In genomic region chr7:92696395-92696794, GRCm38 (mm10) we compare ENCODE assay signal across 21 mouse cellular contexts. TPM values are rescaled to one million over a fixed set of nuclear protein-coding genes. Genes with fewer than 3 reads are reported as not detected.
DNase-seq lines count a peak whose midpoint lies in the region; ATAC-seq and TF ChIP-seq lines count a peak whose summit lies in the region.
"Had no signal": no experiment of that assay in that cellular context is flagged by ENCODE, and none has a peak within 500 bp of the region (broad histone marks: within the 10 kb centered on the region; RNA-seq: fewer than 3 reads in every experiment).

No protein-coding gene starts in this region.

- H3K9me3 ChIP-seq in midbrain, postnatal 0 days (ENCODE audit: low read length) = no peaks in the 10 kb centered on the region
- H3K9me3 ChIP-seq in midbrain, embryonic 13.5 days = no peaks in the 10 kb centered on the region; the same call in 1 of the 2 replicates
- H3K9me3 ChIP-seq in stomach, postnatal 0 days (ENCODE audit: control insufficient read depth, low read length) = no peaks in the 10 kb centered on the region
- H3K9me3 ChIP-seq: embryonic facial prominence, embryonic 12.5 days; heart, embryonic 10.5 days; limb, embryonic 13.5 days; neural tube, embryonic 13.5 days had no signal

- no peak for ATAC-seq in midbrain, postnatal 0 days (ENCODE audit: low FRiP score)
- no peak for ATAC-seq in midbrain, embryonic 13.5 days
- ATAC-seq in stomach, postnatal 0 days (ENCODE audit: low FRiP score, low TSS enrichment) = no peak
- ATAC-seq: activated CD4-positive, CD25-positive, alpha-beta regulatory T cell, adult 4 months had no signal

- H3K27ac ChIP-seq in midbrain, postnatal 0 days (ENCODE audit: low read depth, low read length) = no peak overlapping the region
- no peak overlapping the region for H3K27ac ChIP-seq in midbrain, embryonic 13.5 days
- peak overlapping the region; percentile 53; the same call in 1 of the 2 replicates for H3K27ac ChIP-seq in stomach, postnatal 0 days (replicated peaks)
- H3K27ac ChIP-seq: embryonic facial prominence, embryonic 12.5 days; heart, embryonic 10.5 days; limb, embryonic 13.5 days; liver, embryonic 14.5 days; neural tube, embryonic 13.5 days had no signal

- no peak overlapping the region for H3K9ac ChIP-seq in midbrain, postnatal 0 days (replicated peaks; ENCODE audit: low read length, poor library complexity, severe bottlenecking)
- no peak overlapping the region for H3K9ac ChIP-seq in midbrain, embryonic 13.5 days (replicated peaks)
- no peak overlapping the region for H3K9ac ChIP-seq in stomach, postnatal 0 days (ENCODE audit: low read length)
- H3K9ac ChIP-seq: embryonic facial prominence, embryonic 12.5 days; limb, embryonic 13.5 days; liver, embryonic 14.5 days; neural tube, embryonic 13.5 days had no signal

- H3K27me3 ChIP-seq in midbrain, postnatal 0 days (ENCODE audit: insufficient read depth, low read length) = no peaks in the 10 kb centered on the region
- H3K27me3 ChIP-seq in midbrain, embryonic 13.5 days = no peaks in the 10 kb centered on the region
- H3K27me3 ChIP-seq in stomach, postnatal 0 days (ENCODE audit: control insufficient read depth, insufficient read depth, low read length) = no peaks in the 10 kb centered on the region
- H3K27me3 ChIP-seq: embryonic facial prominence, embryonic 12.5 days; megakaryocyte, embryonic 14.5 days; neural tube, embryonic 13.5 days had no signal

- no peaks in the 10 kb centered on the region for H3K4me1 ChIP-seq in midbrain, postnatal 0 days (ENCODE audit: insufficient read depth, low read length)
- H3K4me1 ChIP-seq in midbrain, embryonic 13.5 days (replicated peaks) = no peaks in the 10 kb centered on the region
- H3K4me1 ChIP-seq in stomach, postnatal 0 days (replicated peaks; ENCODE audit: control insufficient read depth, insufficient read depth) = no peaks in the 10 kb centered on the region
- H3K4me1 ChIP-seq: embryonic facial prominence, embryonic 12.5 days; heart, embryonic 10.5 days; limb, embryonic 13.5 days had no signal

- no peak for TF ChIP-seq CTCF in midbrain, postnatal 0 days (IDR thresholded peaks at IDR 0.05)
- no peak for TF ChIP-seq CTCF in stomach, postnatal 0 days (IDR thresholded peaks at IDR 0.05; ENCODE audit: low read depth)

- H3K36me3 ChIP-seq in midbrain, postnatal 0 days (ENCODE audit: insufficient read depth, low read length) = no peaks in the 10 kb centered on the region
- H3K36me3 ChIP-seq in midbrain, embryonic 13.5 days = no peaks in the 10 kb centered on the region
- H3K36me3 ChIP-seq in stomach, postnatal 0 days (ENCODE audit: control insufficient read depth, insufficient read depth, low read length) = no peaks in the 10 kb centered on the region
- H3K36me3 ChIP-seq: embryonic facial prominence, embryonic 12.5 days; heart, embryonic 10.5 days; limb, embryonic 13.5 days; neural tube, embryonic 13.5 days had no signal

- DNase-seq in kidney, adult 11 months = peak; percentile 5
- no peak for DNase-seq in kidney, postnatal 4 days
- DNase-seq in midbrain, postnatal 0 days (ENCODE audit: low spot score) = peak; percentile 40
- peak; percentile 13 for DNase-seq in kidney, adult 9 months
- no peak for DNase-seq in stomach, postnatal 0 days (ENCODE audit: low spot score)
- no peak for DNase-seq in yolk sac, embryonic 10.5 days (ENCODE audit: low spot score)
- no peak for DNase-seq in urinary bladder, postnatal 25 days (ENCODE audit: low spot score)
- DNase-seq: adrenal gland, postnatal 10 days; cerebellum, adult 11-12 months; cerebellum, postnatal 25 days; lung, postnatal 14 days; right cerebral cortex, adult 18-20 months; thymus, postnatal 25 days had no signal

- WGBS in midbrain, postnatal 0 days = 58% methylated on average over 3 of the region's 3 CpGs
- WGBS in midbrain, embryonic 13.5 days = 40% methylated on average over 3 of the region's 3 CpGs
- 87% methylated on average over 3 of the region's 3 CpGs for WGBS in stomach, postnatal 0 days

- no peak overlapping the region for H3K4me2 ChIP-seq in midbrain, postnatal 0 days (ENCODE audit: low read depth, low read length, poor library complexity, severe bottlenecking)
- H3K4me2 ChIP-seq in midbrain, embryonic 13.5 days (replicated peaks) = no peak overlapping the region
- no peak overlapping the region for H3K4me2 ChIP-seq in stomach, postnatal 0 days (replicated peaks; ENCODE audit: low read depth)
- H3K4me2 ChIP-seq: embryonic facial prominence, embryonic 12.5 days; limb, embryonic 13.5 days; neural tube, embryonic 13.5 days had no signal

- no peak overlapping the region for H3K4me3 ChIP-seq in midbrain, postnatal 0 days (ENCODE audit: low read depth, low read length)
- H3K4me3 ChIP-seq in midbrain, embryonic 13.5 days (replicated peaks) = no peak overlapping the region
- no peak overlapping the region for H3K4me3 ChIP-seq in stomach, postnatal 0 days (ENCODE audit: low read depth, low read length)
- H3K4me3 ChIP-seq: embryonic facial prominence, embryonic 12.5 days; heart, embryonic 10.5 days; limb, embryonic 13.5 days; megakaryocyte, embryonic 14.5 days; neural tube, embryonic 13.5 days had no signal

- TF ChIP-seq EP300 in stomach, postnatal 0 days (optimal IDR thresholded peaks at IDR 0.05) = no peak

RNA-seq across cellular contexts. Expression of gene Pcf11, which starts 26.7 kb away (rescaled TPM):
- 34.6 and 37.3 TPM in 2 replicates for total RNA-seq in midbrain, postnatal 0 days (2014; rRNA removed)
- polyA plus RNA-seq in midbrain, postnatal 0 days (2015; fragmentation: Nextera tagmentation; extraction: Ambion mirVana) = 11.2 and 14.7 TPM in 2 replicates
- 24.6 and 25.3 TPM in 2 replicates for polyA plus RNA-seq in midbrain, embryonic 13.5 days (2015; fragmentation: Nextera tagmentation; extraction: Ambion mirVana)
- polyA plus RNA-seq in stomach, postnatal 0 days (2015; fragmentation: Nextera tagmentation; extraction: Ambion mirVana) = 13.2 and 14.5 TPM in 2 replicates

RNA-seq across cellular contexts. Expression of gene Rab30, which starts 45.0 kb away (rescaled TPM):
- total RNA-seq in midbrain, postnatal 0 days (2014; rRNA removed) = 37.2 and 44.7 TPM in 2 replicates
- 13.6 and 18.5 TPM in 2 replicates for polyA plus RNA-seq in midbrain, postnatal 0 days (2015; fragmentation: Nextera tagmentation; extraction: Ambion mirVana)
- 21.6 and 22.4 TPM in 2 replicates for polyA plus RNA-seq in midbrain, embryonic 13.5 days (2015; fragmentation: Nextera tagmentation; extraction: Ambion mirVana)
- polyA plus RNA-seq in stomach, postnatal 0 days (2015; fragmentation: Nextera tagmentation; extraction: Ambion mirVana) = 12.1 and 13.3 TPM in 2 replicates

RNA-seq across cellular contexts. Expression of gene Ankrd42, which starts 59.5 kb away (rescaled TPM):
- total RNA-seq in midbrain, postnatal 0 days (2014; rRNA removed) = 25.8 and 29.3 TPM in 2 replicates
- polyA plus RNA-seq in midbrain, postnatal 0 days (2015; fragmentation: Nextera tagmentation; extraction: Ambion mirVana) = 20.6 and 23.0 TPM in 2 replicates
- 17.9 and 20.3 TPM in 2 replicates for polyA plus RNA-seq in midbrain, embryonic 13.5 days (2015; fragmentation: Nextera tagmentation; extraction: Ambion mirVana)
- 1.6 and 1.8 TPM in 2 replicates for polyA plus RNA-seq in stomach, postnatal 0 days (2015; fragmentation: Nextera tagmentation; extraction: Ambion mirVana)
- polyA plus RNA-seq: activated CD4-positive, CD25-positive, alpha-beta regulatory T cell, adult 4 months had no signal

Comparison
In these comparisons a context has a peak if more than half of its experiments do, and no peak if none do; other contexts are left out.
1. DNase-seq: peak in kidney, adult 11 months (single experiment), midbrain, postnatal 0 days (single experiment) and kidney, adult 9 months (single experiment); none in kidney, postnatal 4 days (0 of 2), stomach, postnatal 0 days (single experiment), yolk sac, embryonic 10.5 days (single experiment) and urinary bladder, postnatal 25 days (single experiment).